ENCODE assay signal across 8 mouse cellular contexts in the genomic region with DNA sequence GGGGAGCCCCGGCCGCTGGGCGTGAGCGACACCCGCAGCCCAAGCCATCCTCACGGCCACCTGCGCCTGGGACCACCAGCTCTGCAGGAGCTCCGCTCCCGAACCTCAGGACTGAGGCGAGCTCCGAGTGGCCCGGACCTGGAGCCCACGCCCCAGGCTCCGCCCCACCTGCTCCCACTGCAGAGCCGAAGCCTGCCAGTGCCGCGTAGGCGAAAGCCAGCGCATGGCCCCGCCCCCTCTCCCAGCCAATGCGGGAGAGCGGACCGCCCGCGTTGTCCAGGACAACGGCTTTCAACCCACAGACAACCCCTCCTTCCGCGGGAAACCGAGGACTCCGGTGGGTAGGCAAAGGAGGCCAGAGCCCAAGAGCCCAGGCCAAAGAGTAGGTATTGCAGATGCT. TPM values are rescaled to one million over a fixed set of nuclear protein-coding genes. Genes with fewer than 3 reads are reported as not detected.
DNase-seq lines count a peak whose midpoint lies in the region.

No protein-coding gene starts in this region.

- peaks cover 47% of the 10 kb centered on the region for H3K36me3 ChIP-seq in megakaryocyte, embryonic 14.5 days (replicated peaks; ENCODE audit: low read length)

- H3K4me1 ChIP-seq in megakaryocyte, embryonic 14.5 days, result peaks cover 86% of the 10 kb centered on the region

- peak overlapping the region; percentile 95 for H3K4me3 ChIP-seq in megakaryocyte, embryonic 14.5 days (replicated peaks)

- DNase-seq in ZHBTc4 (ENCODE audit: low read depth, low spot score), result peak; percentile 97
- peak; percentile 73 to 91 for DNase-seq in cerebellum, postnatal 4 days (ENCODE audit: low spot score in 2 of 2)
- DNase-seq in gastrocnemius, postnatal 10 days, result peak; percentile 92
- DNase-seq in induced T-regulatory cell, adult 2 months (ENCODE audit: low read depth), result peak; percentile 96
- DNase-seq in left cerebral cortex, adult 8-10 months (ENCODE audit: low spot score in 2 of 2), result peak; percentile 77 to 96
- peak; percentile 94 to 95 for DNase-seq in right cerebral cortex, adult 2 months (ENCODE audit: low spot score in 2 of 2)
- peak; percentile 63 for DNase-seq in urinary bladder, postnatal 10 days (ENCODE audit: low spot score)

- H3K27me3 ChIP-seq in megakaryocyte, embryonic 14.5 days (replicated peaks), result peaks cover 26% of the 10 kb centered on the region

- H3K9me3 ChIP-seq in megakaryocyte, embryonic 14.5 days, result no peaks in the 10 kb centered on the region

RNA-seq across cellular contexts. Expression of gene Atp8b2, which starts 2.8 kb away (rescaled TPM):
- total RNA-seq in gastrocnemius, postnatal 10 days (2021), result 10 to 100 TPM; 32.8 to 43.5 TPM
- 100 to 1,000 TPM in 2 of 4 experiments, 10 to 100 TPM in 2; 96.1 to 111 (median 101) TPM for total RNA-seq in left cerebral cortex, adult 8-10 months (2022)
- 4.2 and 6.1 TPM in 2 replicates for polyA plus RNA-seq in megakaryocyte, embryonic 14.5 days (2012; ENCODE audit: insufficient read depth, low replicate concordance)

RNA-seq across cellular contexts. Expression of gene Hax1, which starts 38.1 kb away (rescaled TPM):
- 10 to 100 TPM; 49.3 to 52.8 TPM for total RNA-seq in gastrocnemius, postnatal 10 days (2021)
- total RNA-seq in left cerebral cortex, adult 8-10 months (2022), result 100 to 1,000 TPM in 1 of 4 experiments, 10 to 100 TPM in 3; 81.7 to 101 (median 87.0) TPM
- 10.9 and 58.1 TPM in 2 replicates for polyA plus RNA-seq in megakaryocyte, embryonic 14.5 days (2012; ENCODE audit: insufficient read depth, low replicate concordance)

RNA-seq across cellular contexts. Expression of gene Il6ra, which starts 47.5 kb away (rescaled TPM):
- total RNA-seq in gastrocnemius, postnatal 10 days (2021), result 1 to 10 TPM; 2.4 to 3.1 TPM
- 1 to 10 TPM; 3.8 to 6.6 (median 5.3) TPM for total RNA-seq in left cerebral cortex, adult 8-10 months (2022)
- polyA plus RNA-seq in megakaryocyte, embryonic 14.5 days (2012; ENCODE audit: insufficient read depth, low replicate concordance), result 6.3 and 10.8 TPM in 2 replicates

Comparison
In these comparisons a context has a peak if more than half of its experiments do, and no peak if none do; other contexts are left out.
1. Peak in every context shown above with its lines: DNase-seq and H3K4me3 ChIP-seq.